18 mouse cellular contexts compared by ENCODE assay signal in genomic region chr16:21690216-21690755, GRCm38 (mm10). TPM values are rescaled to one million over a fixed set of nuclear protein-coding genes. Genes with fewer than 3 reads are reported as not detected.
DNase-seq lines count a peak whose midpoint lies in the region; ATAC-seq lines count a peak whose summit lies in the region.
"Had no signal": no experiment of that assay in that cellular context is flagged by ENCODE, and none has a peak within 500 bp of the region (broad histone marks: within the 10 kb centered on the region; RNA-seq: fewer than 3 reads in every experiment).

No protein-coding gene starts in this region.

- no peak for DNase-seq in heart, adult 8-10 months (ENCODE audit: low spot score)
- DNase-seq in thymus, postnatal 14 days = peak; percentile 21
- DNase-seq in thymus, postnatal 0 days (ENCODE audit: low spot score) = no peak
- DNase-seq in naive thymus-derived CD4-positive, alpha-beta T cell, adult 2 months (ENCODE audit: low read depth) = peak; percentile 33
- DNase-seq in left cerebral cortex, postnatal 10 days (ENCODE audit: extremely low spot score in 1 of 2, low spot score in 2 of 2) = no peak
- no peak for DNase-seq in right cerebral cortex, postnatal 25 days
- DNase-seq: adrenal gland, postnatal 10 days; cerebellum, adult 2 months; kidney, adult 11 months; kidney, postnatal 25 days had no signal

- no peaks in the 10 kb centered on the region for H3K9me3 ChIP-seq in heart, embryonic 14.5 days (ENCODE audit: control insufficient read depth, low read length)

- intact Hi-C loops in left cerebral cortex, postnatal 10 days (cut with DNase I) = loop anchor here (5.0 kb wide), 1 partner anchor 33 kb away; no protein-coding TSS in a partner anchor

- ATAC-seq in heart, embryonic 14.5 days (ENCODE audit: insufficient number of reproducible peaks, insufficient read depth, low FRiP score, low read depth) = no peak
- peak; percentile 34 for ATAC-seq in activated CD4-positive, CD25-positive, alpha-beta regulatory T cell, adult 4 months
- ATAC-seq: forebrain, embryonic 16.5 days had no signal

- H3K27me3 ChIP-seq in heart, embryonic 14.5 days (ENCODE audit: control insufficient read depth, insufficient read depth, low read length) = no peaks in the 10 kb centered on the region
- H3K27me3 ChIP-seq: limb, embryonic 13.5 days had no signal

- 38% methylated on average over 5 of the region's 5 CpGs for WGBS in heart, embryonic 14.5 days

- H3K4me1 ChIP-seq in heart, embryonic 14.5 days (ENCODE audit: control insufficient read depth in 2 of 2, insufficient read depth in 2 of 2, low read length in 2 of 2) = peaks cover 21 to 46% of the 10 kb centered on the region in 2 experiments

- H3K4me3 ChIP-seq in heart, embryonic 14.5 days (ENCODE audit: control insufficient read depth in 1 of 2, insufficient read depth in 1 of 2, low read depth in 1 of 2, low read length in 2 of 2) = no peak overlapping the region
- H3K4me3 ChIP-seq: erythroblast, embryonic 14.5 days; limb, embryonic 13.5 days; myocyte had no signal

- H3K4me2 ChIP-seq in heart, embryonic 14.5 days (ENCODE audit: low read length) = 0 out of 2 replicates have a peak overlapping the region, but pooled peaks have one; percentile 3
- H3K4me2 ChIP-seq: limb, embryonic 13.5 days had no signal

- no peaks in the 10 kb centered on the region for H3K36me3 ChIP-seq in heart, embryonic 14.5 days (ENCODE audit: control insufficient read depth, insufficient read depth, low read length)

- 0 out of 2 replicates have a peak overlapping the region, but pooled peaks have one; percentile 4 for H3K9ac ChIP-seq in heart, embryonic 14.5 days (ENCODE audit: low read length)
- H3K9ac ChIP-seq: hindbrain, embryonic 14.5 days; limb, embryonic 13.5 days; liver, embryonic 14.5 days had no signal

- peak overlapping the region in 1 of 2 experiments; percentile 46; a peak in 2 of 4 replicates for H3K27ac ChIP-seq in heart, embryonic 14.5 days (replicated peaks in 1 of 2; ENCODE audit: control insufficient read depth in 1 of 2, insufficient read depth in 1 of 2, low read depth in 2 of 2, low read length in 2 of 2)
- H3K27ac ChIP-seq: hindbrain, embryonic 14.5 days; limb, embryonic 13.5 days; liver, embryonic 14.5 days had no signal

RNA-seq across cellular contexts. Expression of gene 2510009E07Rik, which starts 4.2 kb away (rescaled TPM):
- polyA plus RNA-seq in heart, embryonic 14.5 days (2014; fragmentation: Nextera tagmentation; extraction: Ambion mirVana) = 22.9 and 23.2 TPM in 2 replicates
- 10 to 100 TPM; 19.6 to 28.6 (median 24.4) TPM for total RNA-seq in heart, adult 8-10 months (2022)
- polyA plus RNA-seq in thymus, postnatal 0 days (2015; fragmentation: Nextera tagmentation; extraction: Ambion mirVana) = 6.0 and 6.4 TPM in 2 replicates
- polyA plus RNA-seq in activated CD4-positive, CD25-positive, alpha-beta regulatory T cell, adult 4 months (2017; shearing (Covaris generic)) = 1 to 10 TPM; 1.5 to 2.4 TPM
- total RNA-seq in left cerebral cortex, postnatal 10 days (2021) = 10 to 100 TPM; 73.8 to 79.5 TPM
- polyA plus RNA-seq: erythroblast, embryonic 14.5 days had no signal

Comparison
In these comparisons a context has a peak if more than half of its experiments do, and no peak if none do; other contexts are left out.
1. DNase-seq: peak in thymus, postnatal 14 days (single experiment) and naive thymus-derived CD4-positive, alpha-beta T cell, adult 2 months (single experiment); none in heart, adult 8-10 months (single experiment), thymus, postnatal 0 days (single experiment), left cerebral cortex, postnatal 10 days (0 of 2) and right cerebral cortex, postnatal 25 days (single experiment).